Mouse (Mus musculus): ENCODE results near the gene Cyp21a1. TPM values are rescaled to one million over a fixed set of nuclear protein-coding genes. Genes with fewer than 3 reads are reported as not detected.
A peak's percentile ranks its signal among the peaks of the same experiment; 100 is the strongest.

Cyp21a1 gene
- polyA plus RNA-seq, 1 experiment, result not detected

DNA sequence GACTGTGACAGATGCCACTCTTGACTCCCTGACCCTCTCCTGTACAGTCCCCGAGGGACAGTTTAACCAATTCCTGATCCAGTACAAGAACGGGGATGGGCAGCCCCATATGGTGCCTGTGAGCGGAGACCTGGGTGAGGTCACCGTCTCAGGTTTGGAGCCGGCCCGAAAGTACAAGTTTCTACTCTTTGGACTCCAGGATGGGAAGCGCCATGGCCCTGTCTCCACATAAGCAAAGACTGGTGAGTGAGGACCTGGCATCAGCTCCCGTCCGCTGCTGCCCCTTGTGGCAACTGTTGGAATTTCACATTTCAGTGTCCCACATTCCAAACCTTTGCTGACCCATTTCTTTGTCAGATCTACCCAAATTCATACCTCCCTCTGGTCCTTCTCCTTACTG, 8.7 kb downstream of the Cyp21a1 start:
- no peaks in the 10 kb centered on the region for H3K79me3 ChIP-seq (ENCODE audit: low read depth)

DNA sequence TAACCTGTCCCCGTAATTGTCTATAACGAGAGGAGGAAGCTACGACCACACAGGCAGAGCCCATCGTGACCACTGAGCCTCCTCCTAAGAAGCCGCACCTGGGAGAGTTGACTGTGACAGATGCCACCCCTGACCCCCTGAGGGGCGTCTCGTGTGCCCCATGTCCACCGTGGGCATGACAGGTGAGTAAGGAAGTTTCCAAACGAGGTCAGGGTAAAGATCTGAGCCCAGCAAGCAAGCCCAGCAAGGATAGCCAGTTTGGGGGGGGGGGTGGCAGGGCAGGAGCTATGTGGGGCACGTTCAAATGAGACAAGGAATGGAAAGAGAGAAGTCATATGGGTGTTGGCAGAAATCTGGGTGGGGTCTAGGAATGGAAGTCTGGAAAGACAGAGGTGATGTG, 9.3 kb downstream of the Cyp21a1 start:
- TF ChIP-seq CTCF (IDR thresholded peaks at IDR 0.05; ENCODE audit: control insufficient read depth, insufficient read depth, insufficient read length) (no peak), USF1 (IDR thresholded peaks at IDR 0.05; ENCODE audit: low read depth) (no peak), MYOG (IDR thresholded peaks at IDR 0.05; ENCODE audit: control insufficient read depth, extremely low read depth, insufficient read length) (no peak), MAX (IDR thresholded peaks at IDR 0.05) (no peak), FOSL1 (IDR thresholded peaks at IDR 0.05; ENCODE audit: insufficient read depth, low read length, poor library complexity, severe bottlenecking) (no peak), MYOD1 (IDR thresholded peaks at IDR 0.05; ENCODE audit: control insufficient read depth, insufficient read length, low read depth) (no peak), CEBPB (IDR thresholded peaks at IDR 0.05; ENCODE audit: low read depth) (no peak)
- Histone ChIP-seq H3K79me3 (ENCODE audit: low read depth) (no peaks in the 10 kb centered on the region), H3K27me3 (ENCODE audit: control insufficient read depth, insufficient read depth, insufficient read length) (peaks cover 7% of the 10 kb centered on the region), H3K36me3 (ENCODE audit: control insufficient read depth, insufficient read depth) (no peaks in the 10 kb centered on the region), H3K4me3 (ENCODE audit: insufficient read depth, poor library complexity, severe bottlenecking) (no peak overlapping the region), H3ac (ENCODE audit: control insufficient read depth, insufficient read length, low read depth) (no peak overlapping the region), H3K79me2 (ENCODE audit: control insufficient read depth, insufficient read depth) (no peaks in the 10 kb centered on the region)

More for the DNA sequence above, 8.7 kb downstream of the Cyp21a1 start:
- H3ac ChIP-seq (ENCODE audit: control insufficient read depth, insufficient read length, low read depth), result no peak overlapping the region
- no peaks in the 10 kb centered on the region for H3K79me2 ChIP-seq (ENCODE audit: control insufficient read depth, insufficient read depth)
- no peak for TF ChIP-seq FOSL1 (IDR thresholded peaks at IDR 0.05; ENCODE audit: insufficient read depth, low read length, poor library complexity, severe bottlenecking)
- no peak for TF ChIP-seq MAX (IDR thresholded peaks at IDR 0.05)
- TF ChIP-seq MYOD1 (IDR thresholded peaks at IDR 0.05; ENCODE audit: control insufficient read depth, insufficient read length, low read depth), result no peak
- no peaks in the 10 kb centered on the region for H3K36me3 ChIP-seq (ENCODE audit: control insufficient read depth, insufficient read depth)
- peaks cover 8% of the 10 kb centered on the region for H3K27me3 ChIP-seq (ENCODE audit: control insufficient read depth, insufficient read depth, insufficient read length)
- H3K4me3 ChIP-seq (ENCODE audit: insufficient read depth, poor library complexity, severe bottlenecking), result no peak overlapping the region

DNA sequence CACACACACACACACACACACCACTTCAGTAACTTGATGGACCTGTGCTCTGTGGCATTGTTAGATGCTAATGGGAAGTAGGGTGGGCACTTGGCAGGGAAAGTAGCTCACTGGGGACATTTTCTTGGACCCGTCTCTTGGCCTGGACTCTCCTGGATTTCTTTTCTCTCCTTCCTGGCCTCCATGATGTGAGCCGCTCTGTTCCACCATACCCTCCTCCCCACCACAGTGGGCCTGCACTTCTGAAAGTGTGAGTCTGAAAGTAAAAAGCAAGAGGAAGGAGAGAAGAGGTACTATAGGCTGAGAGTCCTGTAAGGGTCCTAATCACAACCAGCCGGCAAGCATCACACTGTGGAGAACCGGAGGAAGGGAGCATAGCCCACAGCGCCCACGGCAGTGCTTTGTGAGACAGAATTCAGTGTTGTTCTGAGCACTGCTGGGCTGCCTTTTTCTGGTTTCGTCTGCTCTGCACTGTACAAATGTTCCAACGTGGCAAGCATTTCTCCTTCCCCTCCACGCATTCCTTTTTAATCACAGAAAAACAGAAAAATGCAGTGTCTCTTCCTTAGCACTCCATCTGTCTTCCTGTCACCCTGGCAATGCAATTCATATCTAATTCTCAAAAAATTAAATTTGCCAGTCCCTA, 26.6 kb downstream of the Cyp21a1 start:
- H3K4me3 ChIP-seq (ENCODE audit: insufficient read depth, poor library complexity, severe bottlenecking), result no peak overlapping the region
- H3ac ChIP-seq (ENCODE audit: control insufficient read depth, insufficient read length, low read depth), result no peak overlapping the region
- H3K36me3 ChIP-seq (ENCODE audit: control insufficient read depth, insufficient read depth), result no peaks in the 10 kb centered on the region
- TF ChIP-seq CTCF (IDR thresholded peaks at IDR 0.05; ENCODE audit: control insufficient read depth, insufficient read depth, insufficient read length), result no peak
- TF ChIP-seq MYOD1 (IDR thresholded peaks at IDR 0.05; ENCODE audit: control insufficient read depth, insufficient read length, low read depth), result no peak
- TF ChIP-seq MAX (IDR thresholded peaks at IDR 0.05), result no peak
- TF ChIP-seq MYOG (IDR thresholded peaks at IDR 0.05; ENCODE audit: control insufficient read depth, extremely low read depth, insufficient read length), result no peak
- no peak for TF ChIP-seq USF1 (IDR thresholded peaks at IDR 0.05; ENCODE audit: low read depth)
- no peak for TF ChIP-seq CEBPB (IDR thresholded peaks at IDR 0.05; ENCODE audit: low read depth)
- no peak for TF ChIP-seq FOSL1 (IDR thresholded peaks at IDR 0.05; ENCODE audit: insufficient read depth, low read length, poor library complexity, severe bottlenecking)
- no peaks in the 10 kb centered on the region for H3K79me3 ChIP-seq (ENCODE audit: low read depth)
- no peaks in the 10 kb centered on the region for H3K79me2 ChIP-seq (ENCODE audit: control insufficient read depth, insufficient read depth)
- peaks cover 31% of the 10 kb centered on the region for H3K27me3 ChIP-seq (ENCODE audit: control insufficient read depth, insufficient read depth, insufficient read length)

DNA sequence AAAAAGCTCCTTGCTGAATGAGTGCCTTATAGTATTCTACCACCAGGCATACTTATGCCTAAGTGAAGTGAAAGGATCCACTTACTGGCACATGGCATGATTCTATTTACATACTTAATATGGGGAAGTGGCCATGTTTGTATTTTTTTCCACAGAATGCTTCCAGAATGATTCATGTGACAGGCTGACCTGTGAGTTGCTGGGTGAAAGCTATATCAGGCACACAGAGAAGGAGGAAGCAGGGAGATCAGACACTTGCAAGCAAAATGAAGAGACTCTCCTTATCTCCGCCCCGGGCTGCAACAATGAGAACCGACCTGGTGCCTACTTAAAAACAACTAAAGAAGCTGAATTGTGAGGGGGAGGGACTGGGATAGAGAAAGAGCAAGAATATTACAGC, 42.9 kb downstream of the Cyp21a1 start:
- Histone ChIP-seq H3K4me3 (ENCODE audit: insufficient read depth, poor library complexity, severe bottlenecking) (no peak overlapping the region), H3ac (ENCODE audit: control insufficient read depth, insufficient read length, low read depth) (no peak overlapping the region), H3K79me2 (ENCODE audit: control insufficient read depth, insufficient read depth) (no peaks in the 10 kb centered on the region), H3K27me3 (ENCODE audit: control insufficient read depth, insufficient read depth, insufficient read length) (no peaks in the 10 kb centered on the region), H3K79me3 (ENCODE audit: low read depth) (no peaks in the 10 kb centered on the region), H3K36me3 (ENCODE audit: control insufficient read depth, insufficient read depth) (no peaks in the 10 kb centered on the region)
- TF ChIP-seq USF1 (IDR thresholded peaks at IDR 0.05; ENCODE audit: low read depth) (no peak), CEBPB (IDR thresholded peaks at IDR 0.05; ENCODE audit: low read depth) (no peak), CTCF (IDR thresholded peaks at IDR 0.05; ENCODE audit: control insufficient read depth, insufficient read depth, insufficient read length) (no peak), MYOD1 (IDR thresholded peaks at IDR 0.05; ENCODE audit: control insufficient read depth, insufficient read length, low read depth) (no peak), FOSL1 (IDR thresholded peaks at IDR 0.05; ENCODE audit: insufficient read depth, low read length, poor library complexity, severe bottlenecking) (no peak), MYOG (IDR thresholded peaks at IDR 0.05; ENCODE audit: control insufficient read depth, extremely low read depth, insufficient read length) (no peak), MAX (IDR thresholded peaks at IDR 0.05) (no peak)

Small RNA genes within 50 kb of the gene (microRNA-seq; reads per million reads assigned to microRNA genes)
- gene Gm27471 (ENCODE audit: borderline microRNAs expressed), result not detected
- not detected for gene Mir6970 (ENCODE audit: borderline microRNAs expressed)
- gene Mir6971 (ENCODE audit: borderline microRNAs expressed), result 1.5 reads per million, percentile 33 among the genes with 10 or more reads in this experiment

Other genes starting within 250 kb of the Cyp21a1 start
- gene Notch4, start 240.3 kb downstream of the Cyp21a1 start, polyA plus RNA-seq (2012; fragmentation: generic; extraction: Trizol), result 0.51 TPM
- 1.2 TPM for gene Gpsm3, start 214.8 kb downstream of the Cyp21a1 start, polyA plus RNA-seq (2012; fragmentation: generic; extraction: Trizol)
- 18.1 TPM for gene Pbx2, start 213.3 kb downstream of the Cyp21a1 start, polyA plus RNA-seq (2012; fragmentation: generic; extraction: Trizol)
- gene Ager, start 206.7 kb downstream of the Cyp21a1 start, polyA plus RNA-seq (2012; fragmentation: generic; extraction: Trizol), result 0.30 TPM
- 37.1 TPM for gene Rnf5, start 200.9 kb downstream of the Cyp21a1 start, polyA plus RNA-seq (2012; fragmentation: generic; extraction: Trizol)
- 73.9 TPM for gene Agpat1, start 200.3 kb downstream of the Cyp21a1 start, polyA plus RNA-seq (2012; fragmentation: generic; extraction: Trizol)
- gene Egfl8, start 188.6 kb downstream of the Cyp21a1 start, polyA plus RNA-seq (2012; fragmentation: generic; extraction: Trizol), result 0.22 TPM
- 12.7 TPM for gene Ppt2, start 176.1 kb downstream of the Cyp21a1 start, polyA plus RNA-seq (2012; fragmentation: generic; extraction: Trizol)
- not detected for gene Prrt1, start 175.0 kb downstream of the Cyp21a1 start, polyA plus RNA-seq (2012; fragmentation: generic; extraction: Trizol)
- gene Fkbpl, start 159.8 kb downstream of the Cyp21a1 start, polyA plus RNA-seq (2012; fragmentation: generic; extraction: Trizol), result 9.9 TPM
- 38.3 TPM for gene Atf6b, start 157.4 kb downstream of the Cyp21a1 start, polyA plus RNA-seq (2012; fragmentation: generic; extraction: Trizol)
- gene Tnxb, start 134.0 kb downstream of the Cyp21a1 start, polyA plus RNA-seq (2012; fragmentation: generic; extraction: Trizol), result 0.02 TPM
- gene C4b, start 60.7 kb downstream of the Cyp21a1 start, polyA plus RNA-seq (2012; fragmentation: generic; extraction: Trizol), result not detected
- 35.9 TPM for gene Stk19, start 32.4 kb upstream of the Cyp21a1 start, polyA plus RNA-seq (2012; fragmentation: generic; extraction: Trizol)
- gene Dxo, start 32.5 kb upstream of the Cyp21a1 start, polyA plus RNA-seq (2012; fragmentation: generic; extraction: Trizol), result 27.2 TPM
- 28.1 TPM for gene Skiv2l, start 45.6 kb upstream of the Cyp21a1 start, polyA plus RNA-seq (2012; fragmentation: generic; extraction: Trizol)
- gene Nelfe, start 45.8 kb upstream of the Cyp21a1 start, polyA plus RNA-seq (2012; fragmentation: generic; extraction: Trizol), result 75.1 TPM
- 0.28 TPM for gene Cfb, start 58.0 kb upstream of the Cyp21a1 start, polyA plus RNA-seq (2012; fragmentation: generic; extraction: Trizol)
- 15.2 TPM for gene Zbtb12, start 74.9 kb upstream of the Cyp21a1 start, polyA plus RNA-seq (2012; fragmentation: generic; extraction: Trizol)
- not detected for gene Gm20547, start 77.5 kb upstream of the Cyp21a1 start, polyA plus RNA-seq (2012; fragmentation: generic; extraction: Trizol)
- gene C2, start 93.7 kb upstream of the Cyp21a1 start, polyA plus RNA-seq (2012; fragmentation: generic; extraction: Trizol), result 0.32 TPM
- gene Ehmt2, start 93.9 kb upstream of the Cyp21a1 start, polyA plus RNA-seq (2012; fragmentation: generic; extraction: Trizol), result 106 TPM
- gene Slc44a4, start 109.9 kb upstream of the Cyp21a1 start, polyA plus RNA-seq (2012; fragmentation: generic; extraction: Trizol), result 0.06 TPM
- 11.7 TPM for gene Neu1, start 126.7 kb upstream of the Cyp21a1 start, polyA plus RNA-seq (2012; fragmentation: generic; extraction: Trizol)
- 22.6 TPM for gene Hspa1b, start 154.7 kb upstream of the Cyp21a1 start, polyA plus RNA-seq (2012; fragmentation: generic; extraction: Trizol)
- not detected for gene Gm20481, start 165.4 kb upstream of the Cyp21a1 start, polyA plus RNA-seq (2012; fragmentation: generic; extraction: Trizol)
- 1.8 TPM for gene Hspa1a, start 167.6 kb upstream of the Cyp21a1 start, polyA plus RNA-seq (2012; fragmentation: generic; extraction: Trizol)
- gene Hspa1l, start 168.1 kb upstream of the Cyp21a1 start, polyA plus RNA-seq (2012; fragmentation: generic; extraction: Trizol), result 0.99 TPM
- gene Lsm2, start 177.3 kb upstream of the Cyp21a1 start, polyA plus RNA-seq (2012; fragmentation: generic; extraction: Trizol), result 133 TPM
- 214 TPM for gene Vars, start 196.4 kb upstream of the Cyp21a1 start, polyA plus RNA-seq (2012; fragmentation: generic; extraction: Trizol)
- 0.07 TPM for gene Vwa7, start 212.0 kb upstream of the Cyp21a1 start, polyA plus RNA-seq (2012; fragmentation: generic; extraction: Trizol)
- 0.23 TPM for gene Sapcd1, start 223.5 kb upstream of the Cyp21a1 start, polyA plus RNA-seq (2012; fragmentation: generic; extraction: Trizol)
- gene Msh5, start 242.2 kb upstream of the Cyp21a1 start, polyA plus RNA-seq (2012; fragmentation: generic; extraction: Trizol), result 0.76 TPM
- gene Clic1, start 245.4 kb upstream of the Cyp21a1 start, polyA plus RNA-seq (2012; fragmentation: generic; extraction: Trizol), result 509 TPM